Mouse (Mus musculus) gastrocnemius, adult 8-10 months (tissue): ENCODE results near the gene Lcn3. TPM values are rescaled to one million over a fixed set of nuclear protein-coding genes. Genes with fewer than 3 reads are reported as not detected.

Experiments
- total RNA-seq, 4 experiments: library from RNA; stranded (reverse); gene quantifications; 2 replicates each; pipeline ENCODE4 v1.2.4; 2022

Lcn3 gene
- total RNA-seq, 4 experiments from 2014 or later: not detected

Other genes starting within 250 kb of the Lcn3 start
- 10 to 100 TPM; 12.0 to 18.8 (median 15.2) TPM for gene Traf2, start 218.6 kb upstream of the Lcn3 start, total RNA-seq
- gene Edf1, start 207.7 kb upstream of the Lcn3 start, total RNA-seq: 100 to 1,000 TPM; 104 to 172 (median 141) TPM
- gene Mamdc4, start 190.7 kb upstream of the Lcn3 start, total RNA-seq: under 1 TPM; 0.19 to 0.46 (median 0.33) TPM
- gene Phpt1, start 190.3 kb upstream of the Lcn3 start, total RNA-seq: 10 to 100 TPM; 62.8 to 69.7 (median 65.5) TPM
- gene Ajm1, start 183.8 kb upstream of the Lcn3 start, total RNA-seq: under 1 TPM; 0.13 to 0.20 (median 0.16) TPM
- gene Rabl6, start 157.0 kb upstream of the Lcn3 start, total RNA-seq: 10 to 100 TPM; 83.3 to 94.6 (median 89.3) TPM
- not detected for gene Ccdc183, start 147.9 kb upstream of the Lcn3 start, total RNA-seq
- 10 to 100 TPM; 14.9 to 22.8 (median 17.3) TPM for gene Tmem141, start 143.6 kb upstream of the Lcn3 start, total RNA-seq
- gene Fcna, start 137.5 kb upstream of the Lcn3 start, total RNA-seq: 1 to 10 TPM in 3 of 4 experiments, under 1 TPM in 1; 0.41 to 4.2 (median 1.9) TPM
- gene Lcn8, start 112.4 kb upstream of the Lcn3 start, total RNA-seq: 1 to 10 TPM; 3.5 to 8.6 (median 5.2) TPM
- not detected for gene Lcn5, start 107.6 kb upstream of the Lcn3 start, total RNA-seq
- not detected for gene Lcn6, start 88.8 kb upstream of the Lcn3 start, total RNA-seq
- not detected for gene Lcn10, start 82.8 kb upstream of the Lcn3 start, total RNA-seq
- gene Obp2a, start 65.5 kb upstream of the Lcn3 start, total RNA-seq: not detected
- 10 to 100 TPM; 18.7 to 22.3 (median 20.6) TPM for gene Bmyc, start 58.8 kb upstream of the Lcn3 start, total RNA-seq
- not detected for gene Obp2b, start 28.6 kb upstream of the Lcn3 start, total RNA-seq
- not detected for gene Lcn11, start 11.4 kb downstream of the Lcn3 start, total RNA-seq
- not detected for gene Gm13539, start 16.7 kb downstream of the Lcn3 start, total RNA-seq
- not detected for gene Glt6d1, start 50.3 kb downstream of the Lcn3 start, total RNA-seq
- gene Lcn9, start 57.6 kb downstream of the Lcn3 start, total RNA-seq: not detected
- not detected for gene Sohlh1, start 81.7 kb downstream of the Lcn3 start, total RNA-seq
- gene Kcnt1, start 98.2 kb downstream of the Lcn3 start, total RNA-seq: under 1 TPM in 3 of 4 experiments, not detected in 1; 0.10 to 0.31 (median 0.24) TPM
- 10 to 100 TPM; 49.2 to 59.3 (median 51.8) TPM for gene Camsap1, start 217.7 kb downstream of the Lcn3 start, total RNA-seq